ENCODE assay signal across 20 mouse cellular contexts in genomic region chr11:94020403-94020802, GRCm38 (mm10).
"Had no signal": no experiment of that assay in that cellular context is flagged by ENCODE, and none has a peak within 500 bp of the region (broad histone marks: within the 10 kb centered on the region; RNA-seq: fewer than 3 reads in every experiment).

No protein-coding gene starts in this region.

- ATAC-seq: intestine, embryonic 15.5 days; midbrain, embryonic 15.5 days had no signal

- H3K9ac ChIP-seq: intestine, embryonic 15.5 days; limb, embryonic 13.5 days; liver, embryonic 13.5 days; midbrain, embryonic 12.5 days; midbrain, embryonic 15.5 days; neural tube, embryonic 12.5 days; neural tube, embryonic 15.5 days had no signal

- DNase-seq: kidney, adult 8-10 months; kidney, postnatal 14 days; layer of hippocampus, adult 9-11 months; liver, embryonic 13.5 days; right cerebral cortex, adult 18-20 months; right cerebral cortex, postnatal 14 days; right cerebral cortex, postnatal 4 days; thymus, adult 2 months; thymus, postnatal 14 days; thymus, postnatal 4 days had no signal

- H3K27ac ChIP-seq: intestine, embryonic 15.5 days; layer of hippocampus, adult 2 months; limb, embryonic 10.5 days; limb, embryonic 13.5 days; liver, embryonic 13.5 days; macrophage; midbrain, embryonic 12.5 days; midbrain, embryonic 15.5 days; neural tube, embryonic 12.5 days; neural tube, embryonic 15.5 days; stomach, postnatal 0 days had no signal

- H3K9me3 ChIP-seq: intestine, embryonic 15.5 days; limb, embryonic 10.5 days; limb, embryonic 13.5 days; liver, embryonic 13.5 days; midbrain, embryonic 12.5 days; midbrain, embryonic 15.5 days; neural tube, embryonic 12.5 days; neural tube, embryonic 15.5 days had no signal

- H3K4me1 ChIP-seq: intestine, embryonic 15.5 days; limb, embryonic 10.5 days; limb, embryonic 13.5 days; midbrain, embryonic 12.5 days; midbrain, embryonic 15.5 days; neural tube, embryonic 12.5 days; neural tube, embryonic 15.5 days had no signal

- H3K4me3 ChIP-seq: intestine, embryonic 15.5 days; layer of hippocampus, adult 2 months; limb, embryonic 10.5 days; limb, embryonic 13.5 days; liver, embryonic 13.5 days; midbrain, embryonic 12.5 days; midbrain, embryonic 15.5 days; neural tube, embryonic 12.5 days; neural tube, embryonic 15.5 days had no signal

- H3K4me2 ChIP-seq: intestine, embryonic 15.5 days; limb, embryonic 13.5 days; liver, embryonic 13.5 days; midbrain, embryonic 12.5 days; midbrain, embryonic 15.5 days; neural tube, embryonic 12.5 days; neural tube, embryonic 15.5 days had no signal

- H3K27me3 ChIP-seq: intestine, embryonic 15.5 days; limb, embryonic 13.5 days; liver, embryonic 13.5 days; midbrain, embryonic 12.5 days; midbrain, embryonic 15.5 days; neural tube, embryonic 12.5 days; neural tube, embryonic 15.5 days had no signal
